Mouse (Mus musculus): ENCODE data around the gene Apol7e.
"Not testable (repeated sequence)": the region's sequence is repeated elsewhere in the genome, so short reads cannot be mapped to it uniquely, and the experiment has no call there.

DNA sequence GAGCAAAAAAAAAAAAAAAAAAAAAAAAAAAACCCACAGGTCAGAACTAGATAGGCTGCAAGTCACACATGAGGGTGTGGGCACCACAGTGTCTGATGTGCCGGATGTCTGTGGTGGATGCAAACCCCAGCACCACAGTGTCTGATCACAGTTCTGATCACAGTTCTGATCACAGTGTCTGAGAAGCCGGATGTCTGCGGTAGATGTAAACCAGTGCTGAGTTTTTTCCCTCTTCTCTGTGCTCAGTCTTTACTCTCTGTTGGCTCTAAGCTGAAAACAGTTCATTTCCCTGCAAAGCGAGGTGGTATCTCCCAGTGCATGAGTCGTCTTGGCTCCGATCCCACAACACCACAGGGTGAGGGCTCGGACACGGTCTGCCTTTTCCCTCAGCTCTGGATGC is 34.7 kb downstream of the Apol7e start:
- not testable (repeated sequence) for TF ChIP-seq GATA1 (IDR thresholded peaks at IDR 0.05; ENCODE audit: borderline replicate concordance, low read length); FLI1 (IDR thresholded peaks at IDR 0.05; ENCODE audit: low read length)
